Mouse (Mus musculus) heart, postnatal 0 days (tissue): ENCODE results near the gene Robo1.

Source experiments
- CTCF ChIP-seq: IDR thresholded peaks from 2 replicates; pipeline ENCODE4 v1.5.1; 2016; ENCODE audit warnings: antibody characterized with exemption, control low read depth, low read depth
- EP300 ChIP-seq: IDR thresholded peaks from 2 replicates; pipeline ENCODE4 v1.6.1; 2016; ENCODE audit warnings: antibody characterized with exemption, low read depth

GRCm38 (mm10) chr16:72576956-72577355 lies 268.9 kb downstream of the Robo1 start:
- TF ChIP-seq EP300 = no peak
- TF ChIP-seq CTCF = no peak
